28 mouse cellular contexts compared by ENCODE assay signal in genomic region chr5:83592587-83593288, GRCm38 (mm10).
DNase-seq lines count a peak whose midpoint lies in the region; ATAC-seq lines count a peak whose summit lies in the region.
"Had no signal": no experiment of that assay in that cellular context is flagged by ENCODE, and none has a peak within 500 bp of the region (broad histone marks: within the 10 kb centered on the region; RNA-seq: fewer than 3 reads in every experiment).

No protein-coding gene starts in this region.

- H3K4me2 ChIP-seq in hindbrain, embryonic 11.5 days (replicated peaks; ENCODE audit: low read depth, low read length), result no peak overlapping the region
- H3K4me2 ChIP-seq in forebrain, embryonic 14.5 days (ENCODE audit: low read length), result no peak overlapping the region
- H3K4me2 ChIP-seq in forebrain, embryonic 16.5 days (ENCODE audit: low read length), result no peak overlapping the region
- H3K4me2 ChIP-seq: embryonic facial prominence, embryonic 12.5 days; embryonic facial prominence, embryonic 15.5 days; heart, embryonic 12.5 days; heart, embryonic 15.5 days; hindbrain, embryonic 13.5 days had no signal

- H3K9ac ChIP-seq in hindbrain, embryonic 11.5 days (ENCODE audit: low read depth, low read length), result no peak overlapping the region
- no peak overlapping the region for H3K9ac ChIP-seq in forebrain, embryonic 14.5 days (ENCODE audit: low read length)
- H3K9ac ChIP-seq in forebrain, embryonic 16.5 days (replicated peaks; ENCODE audit: low read depth, low read length), result no peak overlapping the region
- H3K9ac ChIP-seq: embryonic facial prominence, embryonic 12.5 days; embryonic facial prominence, embryonic 15.5 days; heart, embryonic 12.5 days; heart, embryonic 15.5 days; hindbrain, embryonic 13.5 days had no signal

- H3K4me1 ChIP-seq in hindbrain, embryonic 11.5 days (replicated peaks; ENCODE audit: control insufficient read depth, insufficient read depth, low read length), result no peaks in the 10 kb centered on the region
- H3K4me1 ChIP-seq in hindbrain, embryonic 10.5 days (replicated peaks), result no peaks in the 10 kb centered on the region
- no peaks in the 10 kb centered on the region for H3K4me1 ChIP-seq in forebrain, embryonic 14.5 days (ENCODE audit: control insufficient read depth, insufficient read depth, low read length)
- H3K4me1 ChIP-seq in forebrain, embryonic 16.5 days (replicated peaks; ENCODE audit: control insufficient read depth, insufficient read depth, low read length), result no peaks in the 10 kb centered on the region
- H3K4me1 ChIP-seq: embryonic facial prominence, embryonic 12.5 days; embryonic facial prominence, embryonic 15.5 days; heart, embryonic 12.5 days; heart, embryonic 15.5 days; hindbrain, embryonic 13.5 days had no signal

- no peak overlapping the region for H3K27ac ChIP-seq in hindbrain, embryonic 11.5 days (ENCODE audit: low read depth, low read length)
- no peak overlapping the region for H3K27ac ChIP-seq in hindbrain, embryonic 10.5 days
- no peak overlapping the region for H3K27ac ChIP-seq in forebrain, embryonic 14.5 days (ENCODE audit: low read depth, low read length)
- no peak overlapping the region for H3K27ac ChIP-seq in forebrain, embryonic 16.5 days (ENCODE audit: low read length)
- H3K27ac ChIP-seq: embryonic facial prominence, embryonic 12.5 days; embryonic facial prominence, embryonic 15.5 days; heart, embryonic 15.5 days; hindbrain, embryonic 13.5 days; hindbrain, postnatal 0 days had no signal

- no peaks in the 10 kb centered on the region for H3K36me3 ChIP-seq in hindbrain, embryonic 11.5 days (ENCODE audit: control insufficient read depth, insufficient read depth, low read length)
- H3K36me3 ChIP-seq in hindbrain, embryonic 10.5 days, result no peaks in the 10 kb centered on the region
- no peaks in the 10 kb centered on the region for H3K36me3 ChIP-seq in forebrain, embryonic 14.5 days (ENCODE audit: control insufficient read depth, insufficient read depth, low read length)
- no peaks in the 10 kb centered on the region for H3K36me3 ChIP-seq in forebrain, embryonic 16.5 days (ENCODE audit: control insufficient read depth, insufficient read depth)
- H3K36me3 ChIP-seq: embryonic facial prominence, embryonic 12.5 days; embryonic facial prominence, embryonic 15.5 days; heart, embryonic 12.5 days; heart, embryonic 15.5 days; hindbrain, embryonic 13.5 days had no signal

- H3K4me3 ChIP-seq in hindbrain, embryonic 11.5 days (ENCODE audit: low read depth, low read length), result no peak overlapping the region
- no peak overlapping the region for H3K4me3 ChIP-seq in hindbrain, embryonic 10.5 days
- H3K4me3 ChIP-seq in forebrain, embryonic 14.5 days (ENCODE audit: low read depth, low read length), result no peak overlapping the region
- H3K4me3 ChIP-seq in forebrain, embryonic 16.5 days (replicated peaks; ENCODE audit: low read length), result no peak overlapping the region
- H3K4me3 ChIP-seq: embryonic facial prominence, embryonic 12.5 days; embryonic facial prominence, embryonic 15.5 days; heart, embryonic 12.5 days; heart, embryonic 15.5 days; hindbrain, embryonic 13.5 days had no signal

- H3K9me3 ChIP-seq in hindbrain, embryonic 11.5 days (ENCODE audit: control insufficient read depth, low read length), result no peaks in the 10 kb centered on the region
- H3K9me3 ChIP-seq in hindbrain, embryonic 10.5 days, result no peaks in the 10 kb centered on the region
- H3K9me3 ChIP-seq in forebrain, embryonic 14.5 days (replicated peaks; ENCODE audit: control insufficient read depth, low read length), result no peaks in the 10 kb centered on the region
- H3K9me3 ChIP-seq in forebrain, embryonic 16.5 days (ENCODE audit: control insufficient read depth, low read length), result no peaks in the 10 kb centered on the region
- H3K9me3 ChIP-seq: embryonic facial prominence, embryonic 12.5 days; embryonic facial prominence, embryonic 15.5 days; heart, embryonic 12.5 days; heart, embryonic 15.5 days; hindbrain, embryonic 13.5 days had no signal

- no peaks in the 10 kb centered on the region for H3K27me3 ChIP-seq in hindbrain, embryonic 11.5 days (ENCODE audit: control insufficient read depth, insufficient read depth, low read length)
- H3K27me3 ChIP-seq in hindbrain, embryonic 10.5 days (ENCODE audit: insufficient read depth, poor library complexity, severe bottlenecking), result no peaks in the 10 kb centered on the region
- H3K27me3 ChIP-seq in forebrain, embryonic 14.5 days (replicated peaks; ENCODE audit: control insufficient read depth, insufficient read depth, low read length), result no peaks in the 10 kb centered on the region
- no peaks in the 10 kb centered on the region for H3K27me3 ChIP-seq in forebrain, embryonic 16.5 days (replicated peaks; ENCODE audit: control insufficient read depth, insufficient read depth, low read length)
- H3K27me3 ChIP-seq: embryonic facial prominence, embryonic 12.5 days; embryonic facial prominence, embryonic 15.5 days; heart, embryonic 12.5 days; heart, embryonic 15.5 days; hindbrain, embryonic 13.5 days; Patski had no signal

- DNase-seq in hindbrain, embryonic 11.5 days (ENCODE audit: low spot score), result no peak
- no peak for DNase-seq in hindbrain, embryonic 10.5 days (ENCODE audit: low spot score)
- peak; percentile 75 for DNase-seq in forebrain, embryonic 14.5 days (ENCODE audit: low spot score)
- DNase-seq in spleen, postnatal 36 days (ENCODE audit: low spot score in 2 of 2), result no peak
- DNase-seq: adrenal gland, postnatal 10 days; adrenal gland, postnatal 36 days; cerebellum, adult 11 months; cerebellum, adult 2 months; cerebellum, adult 9-11 months; cerebellum, postnatal 25 days; gastrocnemius, postnatal 25 days; heart, adult 18-20 months; heart, postnatal 10 days; heart, postnatal 36 days; kidney, adult 18-20 months; kidney, adult 9 months had no signal

- WGBS in hindbrain, embryonic 11.5 days, result 88% methylated on average over 3 of the region's 3 CpGs
- 90% methylated on average over 3 of the region's 3 CpGs for WGBS in hindbrain, embryonic 10.5 days
- WGBS in forebrain, embryonic 14.5 days, result 72% methylated on average over 3 of the region's 3 CpGs
- WGBS in forebrain, embryonic 16.5 days, result 76% methylated on average over 3 of the region's 3 CpGs

- ATAC-seq in hindbrain, embryonic 11.5 days (ENCODE audit: low FRiP score), result peak; percentile 40
- ATAC-seq in forebrain, embryonic 14.5 days, result peak; percentile 84
- peak; percentile 86 for ATAC-seq in forebrain, embryonic 16.5 days
- no peak for ATAC-seq in erythroid progenitor cell, adult 5-6 weeks (replicated peaks; ENCODE audit: low FRiP score, poor library complexity, severe bottlenecking)
- ATAC-seq: CD4-positive, CD25-positive, alpha-beta regulatory T cell, adult 4 months; hindbrain, postnatal 0 days; inflammation-experienced regulatory T-cells, adult 6 months; intestine, embryonic 16.5 days; Patski had no signal
